In the genomic region with DNA sequence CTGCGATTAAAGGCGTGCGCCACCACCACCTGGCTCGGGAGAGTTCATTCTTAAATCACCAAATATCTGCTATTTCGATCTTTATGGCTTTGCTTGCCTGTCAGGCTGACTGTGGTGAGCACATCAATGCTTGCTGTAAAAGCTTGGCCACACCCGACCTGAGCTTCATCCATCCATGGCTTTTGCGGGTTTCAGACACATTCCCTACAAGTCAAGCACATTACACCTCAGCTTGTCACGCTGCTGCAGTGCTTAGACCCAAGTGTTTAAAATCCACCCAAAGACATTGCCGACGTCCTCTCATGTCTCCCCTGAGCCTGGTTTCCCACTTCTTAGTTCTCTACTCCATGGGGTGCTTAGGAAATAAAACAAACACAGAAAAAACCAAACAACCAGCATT, we compare ENCODE assay signal across 32 mouse cellular contexts.
"Had no signal": no experiment of that assay in that cellular context is flagged by ENCODE, and none has a peak within 500 bp of the region (broad histone marks: within the 10 kb centered on the region; RNA-seq: fewer than 3 reads in every experiment).

No protein-coding gene starts in this region.

- H3K27me3 ChIP-seq: limb, embryonic 12.5 days; limb, embryonic 13.5 days; limb, embryonic 15.5 days; liver, embryonic 13.5 days; lung, embryonic 15.5 days; midbrain, embryonic 13.5 days; midbrain, embryonic 15.5 days; neural tube, embryonic 12.5 days had no signal

- H3K9me3 ChIP-seq: limb, embryonic 10.5 days; limb, embryonic 12.5 days; limb, embryonic 13.5 days; limb, embryonic 15.5 days; liver, embryonic 12.5 days; liver, embryonic 13.5 days; liver, embryonic 15.5 days; lung, embryonic 15.5 days; midbrain, embryonic 10.5 days; midbrain, embryonic 12.5 days; midbrain, embryonic 13.5 days; midbrain, embryonic 15.5 days; neural tube, embryonic 12.5 days had no signal

- H3K27ac ChIP-seq: limb, embryonic 10.5 days; limb, embryonic 12.5 days; limb, embryonic 13.5 days; limb, embryonic 15.5 days; liver, embryonic 12.5 days; liver, embryonic 13.5 days; liver, embryonic 14.5 days; liver, embryonic 15.5 days; lung, embryonic 15.5 days; macrophage; midbrain, embryonic 10.5 days; midbrain, embryonic 12.5 days; midbrain, embryonic 13.5 days; midbrain, embryonic 15.5 days; neural tube, embryonic 12.5 days had no signal

- H3K36me3 ChIP-seq: limb, embryonic 10.5 days; limb, embryonic 12.5 days; limb, embryonic 13.5 days; limb, embryonic 15.5 days; liver, embryonic 12.5 days; liver, embryonic 13.5 days; liver, embryonic 15.5 days; lung, embryonic 15.5 days; midbrain, embryonic 10.5 days; midbrain, embryonic 12.5 days; midbrain, embryonic 13.5 days; midbrain, embryonic 15.5 days; neural tube, embryonic 12.5 days had no signal

- H3K4me2 ChIP-seq: limb, embryonic 12.5 days; limb, embryonic 13.5 days; limb, embryonic 15.5 days; liver, embryonic 11.5 days; liver, embryonic 12.5 days; liver, embryonic 13.5 days; liver, embryonic 15.5 days; lung, embryonic 14.5 days; lung, embryonic 15.5 days; midbrain, embryonic 11.5 days; midbrain, embryonic 12.5 days; midbrain, embryonic 13.5 days; midbrain, embryonic 15.5 days; neural tube, embryonic 12.5 days had no signal

- ATAC-seq: liver, embryonic 12.5 days; liver, postnatal 0 days; lung, postnatal 0 days; midbrain, embryonic 13.5 days; midbrain, embryonic 15.5 days; midbrain, embryonic 16.5 days had no signal

- DNase-seq: left cerebral cortex, postnatal 4 days; liver; liver, embryonic 13.5 days; liver, postnatal 0 days; lung, adult 18-20 months; lung, adult 2 months; lung, embryonic 14.5 days; lung, postnatal 10 days; lung, postnatal 14 days; lung, postnatal 36 days; lung, postnatal 4 days; midbrain, embryonic 14.5 days had no signal

- H3K4me3 ChIP-seq: limb, embryonic 10.5 days; limb, embryonic 12.5 days; limb, embryonic 13.5 days; limb, embryonic 15.5 days; liver, embryonic 12.5 days; liver, embryonic 13.5 days; liver, embryonic 15.5 days; lung, embryonic 15.5 days; megakaryocyte, embryonic 14.5 days; midbrain, embryonic 10.5 days; midbrain, embryonic 12.5 days; midbrain, embryonic 13.5 days; midbrain, embryonic 15.5 days; myocyte; neural tube, embryonic 12.5 days had no signal

- H3K4me1 ChIP-seq: liver, embryonic 12.5 days; liver, embryonic 13.5 days; liver, embryonic 15.5 days; megakaryocyte, embryonic 14.5 days had no signal

- H3K9ac ChIP-seq: limb, embryonic 12.5 days; limb, embryonic 13.5 days; limb, embryonic 15.5 days; liver, embryonic 12.5 days; liver, embryonic 13.5 days; liver, embryonic 14.5 days; liver, embryonic 15.5 days; liver, postnatal 0 days; lung, embryonic 14.5 days; lung, embryonic 15.5 days; midbrain, embryonic 12.5 days; midbrain, embryonic 13.5 days; midbrain, embryonic 15.5 days; neural tube, embryonic 12.5 days had no signal
